Mouse (Mus musculus) frontal cortex, adult 2 months (tissue): ENCODE measurements around the gene Olfr1054. TPM values are rescaled to one million over a fixed set of nuclear protein-coding genes. Genes with fewer than 3 reads are reported as not detected.
"Not testable (repeated sequence)": the region's sequence is repeated elsewhere in the genome, so short reads cannot be mapped to it uniquely, and the experiment has no call there.

Experiments
- DNase-seq, 2 experiments: peaks; one replicate each; pipeline ENCODE4 v3.0.0; 2022; ENCODE audit warnings: low spot score in 1 of 2; ENCODE audit errors: extremely low spot score in 1 of 2
- polyA plus RNA-seq: library from polyadenylated mRNA; depleted of rRNA; stranded (reverse); fragments of >200 nt; gene quantifications from 2 replicates; pipeline ENCODE4 v1.2.3, GENCODE M21; 2012; rRNA removed

The Olfr1054 gene
- 0.06 TPM in 1 of 2 replicates, not detected in the other for polyA plus RNA-seq

DNA sequence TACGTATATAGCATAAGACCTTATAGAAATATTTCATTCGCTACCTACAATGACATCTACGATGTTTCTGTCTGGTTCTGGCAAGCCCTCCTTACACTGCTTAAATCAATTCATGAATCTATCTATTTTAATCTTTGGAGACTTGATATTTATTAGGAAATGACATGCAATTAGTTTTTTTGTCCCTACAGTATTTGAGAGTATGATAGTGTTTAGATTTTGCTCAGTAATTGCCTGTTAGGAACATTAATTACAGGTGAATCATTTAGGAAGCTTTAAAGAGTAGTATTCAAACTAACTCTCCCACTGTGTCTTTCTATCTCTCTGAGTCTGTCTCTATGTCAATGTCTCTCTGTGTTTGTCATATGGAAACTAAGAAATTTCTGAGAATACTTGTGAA lies at the start of gene Olfr1054:
TSS of gene Olfr1054 (minus strand) at position 101 of the 400 bp plus-strand sequence.
- no peak for DNase-seq

DNA sequence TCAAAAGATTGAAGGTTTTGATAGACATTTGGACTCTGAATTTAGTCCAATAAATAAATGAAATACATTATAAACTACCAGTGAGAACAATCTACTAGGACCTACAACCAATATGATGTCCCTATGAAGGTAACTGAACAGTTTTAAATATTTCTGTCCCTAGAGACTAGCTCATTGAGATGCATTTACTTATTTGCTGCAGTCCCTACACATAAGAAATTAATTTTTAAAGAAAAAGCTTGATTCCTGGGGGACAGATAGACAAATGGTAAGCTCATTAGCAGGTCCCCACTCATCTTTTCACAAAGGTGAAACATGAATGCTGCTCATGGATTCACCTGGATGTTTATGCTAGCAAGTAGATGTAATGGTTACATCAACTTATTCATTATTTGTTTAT lies 43.1 kb upstream of the Olfr1054 start, which contains the start of gene Olfr1057:
TSS of gene Olfr1057 (minus strand) at position 101 of the 400 bp plus-strand sequence.
- DNase-seq: no peak

DNA sequence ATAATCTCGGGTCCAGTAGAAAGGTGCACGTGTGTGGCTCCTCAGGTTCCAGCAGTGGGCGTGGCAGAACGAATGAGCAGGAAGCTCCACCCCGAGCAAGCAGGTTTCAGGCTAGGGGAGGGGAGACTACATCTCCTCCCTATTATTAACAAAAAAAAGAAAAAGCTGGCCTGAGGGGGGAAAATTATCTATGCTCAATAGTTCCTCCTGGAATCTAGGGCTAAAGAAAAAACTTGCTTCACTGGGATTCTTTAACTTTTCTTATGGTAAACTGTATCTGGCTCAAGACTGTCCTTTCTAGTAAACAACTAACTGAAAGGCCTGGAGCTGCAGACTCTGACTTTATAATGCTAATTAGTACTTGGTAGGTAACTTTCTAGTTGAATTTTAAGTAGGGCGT lies 31.1 kb upstream of the Olfr1054 start:
- DNase-seq: not testable (repeated sequence)

DNA sequence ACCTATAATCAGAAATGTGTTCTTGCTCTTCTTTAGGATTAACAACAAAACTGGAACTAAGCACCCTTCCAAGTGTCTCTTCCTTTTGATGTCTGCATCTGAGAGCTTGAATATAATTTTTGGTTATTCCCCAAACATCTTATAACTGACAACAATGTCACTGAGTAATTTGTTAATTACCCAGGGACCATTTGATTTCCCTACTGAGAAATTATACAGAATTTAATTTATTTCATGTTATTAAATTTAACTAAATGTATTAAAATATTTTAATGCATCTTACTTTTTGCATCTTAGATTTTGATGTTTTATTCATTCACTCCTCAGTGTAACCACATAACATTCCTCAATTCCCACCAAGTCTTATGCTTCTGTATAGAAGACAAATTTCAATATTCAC lies 27.1 kb upstream of the Olfr1054 start, which contains the start of gene Olfr1056:
TSS of gene Olfr1056 (minus strand) at position 101 of the 400 bp plus-strand sequence.
- no peak for DNase-seq

DNA sequence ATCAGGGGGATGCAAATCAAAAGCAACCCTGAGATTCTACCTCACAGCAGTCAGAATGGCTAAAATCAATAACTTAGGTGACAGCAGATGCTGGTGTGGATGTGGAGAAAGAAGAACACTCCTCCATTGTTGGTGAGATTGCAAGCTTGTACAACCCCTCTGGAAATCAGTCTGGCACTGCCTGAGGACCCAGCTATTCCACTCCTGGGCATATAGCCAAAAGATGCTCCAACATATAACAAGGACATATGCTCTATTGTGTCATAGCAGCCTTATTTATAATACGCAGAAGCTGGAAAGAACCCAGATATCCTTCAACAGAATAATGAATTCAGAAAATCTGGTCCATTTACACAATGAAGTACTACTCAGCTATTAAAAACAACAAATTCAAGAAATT lies 16.5 kb upstream of the Olfr1054 start:
- not testable (repeated sequence) for DNase-seq

DNA sequence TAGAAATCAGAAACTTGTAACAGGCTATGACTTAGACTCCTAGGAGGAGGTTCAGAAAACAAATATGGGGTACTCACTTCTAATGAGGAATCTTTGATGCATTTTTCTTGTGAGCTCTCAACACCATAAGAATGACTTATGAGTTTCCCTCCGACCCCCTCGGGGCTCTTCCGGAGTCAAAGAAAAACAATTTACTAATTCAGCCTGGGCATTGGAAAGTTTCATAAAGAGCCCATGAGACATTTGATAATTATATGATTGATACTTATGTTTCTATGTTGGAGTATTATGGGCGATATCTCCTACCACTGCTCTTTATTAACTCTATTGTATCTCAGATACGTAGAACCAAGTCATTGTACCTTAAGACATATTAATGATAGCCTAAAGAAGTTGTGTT lies 15.0 kb upstream of the Olfr1054 start, which contains the start of gene Olfr1055:
TSS of gene Olfr1055 (minus strand) at position 101 of the 400 bp plus-strand sequence.
- no peak for DNase-seq

DNA sequence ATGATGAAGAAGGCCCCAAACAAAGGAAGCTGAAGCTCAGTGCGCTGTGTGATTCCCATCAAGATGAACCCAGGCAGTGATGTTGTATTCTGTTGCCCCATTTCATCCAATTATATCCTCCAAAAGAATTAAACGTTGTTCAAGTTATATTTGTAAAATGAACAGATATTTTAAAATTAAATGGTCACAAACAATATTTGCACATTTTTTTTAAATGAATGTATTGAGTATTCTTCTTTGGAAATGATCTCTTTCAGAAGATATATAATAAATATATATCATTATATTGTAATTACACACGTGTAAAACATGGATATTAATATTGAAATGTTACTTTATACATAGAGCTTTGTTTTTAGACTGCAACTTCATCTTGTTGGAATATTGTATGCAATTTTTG lies 20.0 kb downstream of the Olfr1054 start, which contains the start of gene Olfr1053:
TSS of gene Olfr1053 (minus strand) at position 101 of the 400 bp plus-strand sequence.
- no peak for DNase-seq

DNA sequence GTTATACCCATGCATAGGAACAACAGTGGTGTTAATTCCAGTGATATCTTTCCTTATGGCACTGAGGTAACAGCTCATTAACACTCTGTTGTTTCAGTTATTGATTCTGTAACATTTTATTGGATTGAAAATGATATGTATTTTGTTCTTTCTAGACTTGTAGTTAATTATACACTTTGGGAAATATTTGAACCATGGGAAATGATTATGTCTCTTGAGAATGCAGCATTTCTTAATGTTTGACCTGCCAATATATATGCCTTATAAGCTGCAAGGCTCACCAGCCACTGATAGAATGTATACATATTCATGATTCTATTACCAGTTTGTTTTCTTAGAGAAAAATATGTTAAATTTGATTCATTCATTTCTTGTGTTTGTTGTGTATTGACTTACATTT lies 43.1 kb downstream of the Olfr1054 start, which contains the start of gene Olfr1052:
TSS of gene Olfr1052 (plus strand) at position 301 of the 400 bp plus-strand sequence.
- no peak for DNase-seq

Other genes with a start within 250 kb of the Olfr1054 start
- not detected in 2 replicates for gene Olfr1037, start 248.0 kb downstream of the Olfr1054 start, polyA plus RNA-seq
- not detected in 2 replicates for gene Olfr1039, start 199.5 kb downstream of the Olfr1054 start, polyA plus RNA-seq
- gene Olfr1040, start 188.7 kb downstream of the Olfr1054 start, polyA plus RNA-seq: not detected in 2 replicates
- not detected in 2 replicates for gene Olfr1042, start 173.6 kb downstream of the Olfr1054 start, polyA plus RNA-seq
- gene Olfr1043, start 167.9 kb downstream of the Olfr1054 start, polyA plus RNA-seq: not detected in 2 replicates
- gene Olfr1044, start 157.6 kb downstream of the Olfr1054 start, polyA plus RNA-seq: not detected in 2 replicates
- 0.10 TPM in 1 of 2 replicates, not detected in the other for gene Olfr52, start 149.8 kb downstream of the Olfr1054 start, polyA plus RNA-seq
- 0.04 and 0.12 TPM in 2 replicates for gene Olfr1045, start 132.4 kb downstream of the Olfr1054 start, polyA plus RNA-seq
- gene Olfr1046, start 116.1 kb downstream of the Olfr1054 start, polyA plus RNA-seq: not detected in 2 replicates
- gene Olfr1047, start 104.0 kb downstream of the Olfr1054 start, polyA plus RNA-seq: not detected in 2 replicates
- gene Olfr1048, start 95.1 kb downstream of the Olfr1054 start, polyA plus RNA-seq: 0.02 TPM in 1 of 2 replicates, not detected in the other
- not detected in 2 replicates for gene Olfr1049, start 77.1 kb downstream of the Olfr1054 start, polyA plus RNA-seq
- not detected in 2 replicates for gene Olfr1051, start 56.3 kb downstream of the Olfr1054 start, polyA plus RNA-seq
- 0.11 TPM in 1 of 2 replicates, not detected in the other for gene Olfr1052, start 43.0 kb downstream of the Olfr1054 start, polyA plus RNA-seq
- not detected in 2 replicates for gene Olfr1053, start 20.1 kb downstream of the Olfr1054 start, polyA plus RNA-seq
- gene Olfr1055, start 14.9 kb upstream of the Olfr1054 start, polyA plus RNA-seq: 0.11 TPM in 1 of 2 replicates, not detected in the other
- not detected in 2 replicates for gene Olfr1056, start 27.0 kb upstream of the Olfr1054 start, polyA plus RNA-seq
- not detected in 2 replicates for gene Olfr1057, start 43.0 kb upstream of the Olfr1054 start, polyA plus RNA-seq
- not detected in 2 replicates for gene Olfr1058, start 53.1 kb upstream of the Olfr1054 start, polyA plus RNA-seq
- gene Olfr1061, start 78.6 kb upstream of the Olfr1054 start, polyA plus RNA-seq: not detected in 2 replicates
- gene Olfr1062, start 91.3 kb upstream of the Olfr1054 start, polyA plus RNA-seq: not detected in 2 replicates
- 0.06 TPM in 1 of 2 replicates, not detected in the other for gene Olfr1065, start 115.2 kb upstream of the Olfr1054 start, polyA plus RNA-seq
- not detected in 2 replicates for gene Olfr1066, start 120.8 kb upstream of the Olfr1054 start, polyA plus RNA-seq
- gene Olfr228, start 152.0 kb upstream of the Olfr1054 start, polyA plus RNA-seq: not detected in 2 replicates
- not detected in 2 replicates for gene Olfr1076, start 173.0 kb upstream of the Olfr1054 start, polyA plus RNA-seq
- gene Olfr1079, start 207.0 kb upstream of the Olfr1054 start, polyA plus RNA-seq: not detected in 2 replicates
- 0.06 TPM in 1 of 2 replicates, not detected in the other for gene Olfr1080, start 222.8 kb upstream of the Olfr1054 start, polyA plus RNA-seq